Mouse (Mus musculus) heart, embryonic 15.5 days (tissue): ENCODE data around the gene Robo3. TPM values are rescaled to one million over a fixed set of nuclear protein-coding genes. Genes with fewer than 3 reads are reported as not detected.
A peak's percentile ranks its signal among the peaks of the same experiment; 100 is the strongest.

Source experiments
- ATAC-seq: fragments of 200-750 bp; cut with Nextera tagmentation; replicated peaks from 2 replicates; pipeline ENCODE4 v1.8.0; 2017; ENCODE audit warnings: low read depth, moderate TSS enrichment; ENCODE audit not compliant: insufficient number of reproducible peaks, insufficient read depth, low FRiP score
- H3K27ac ChIP-seq: fragments of 300-500 bp; sonication (generic); 2 replicates; pipeline ENCODE4 v1.5.1; 2015; ENCODE audit warnings: mild to moderate bottlenecking, inconsistent platforms
- H3K27me3 ChIP-seq: fragments of 300-500 bp; sonication (generic); 2 replicates; pipeline ENCODE4 v1.6.1; 2015; ENCODE audit warnings: inconsistent platforms
- H3K36me3 ChIP-seq: fragments of 300-500 bp; sonication (generic); 2 replicates; pipeline ENCODE4 v1.6.1; 2015; ENCODE audit warnings: mild to moderate bottlenecking, inconsistent platforms
- H3K4me1 ChIP-seq: fragments of 300-500 bp; sonication (generic); replicated peaks from 2 replicates; pipeline ENCODE4 v1.6.1; 2015; ENCODE audit warnings: inconsistent platforms
- H3K4me2 ChIP-seq: fragments of 300-500 bp; sonication (generic); 2 replicates; pipeline ENCODE4 v1.6.1; 2015; ENCODE audit warnings: inconsistent platforms, mild to moderate bottlenecking, moderate library complexity
- H3K4me3 ChIP-seq: fragments of 300-500 bp; sonication (generic); 2 replicates; pipeline ENCODE4 v1.5.1; 2015; ENCODE audit warnings: mild to moderate bottlenecking, inconsistent platforms
- H3K9ac ChIP-seq: fragments of 300-500 bp; sonication (generic); 2 replicates; pipeline ENCODE4 v1.6.1; 2015; ENCODE audit warnings: mild to moderate bottlenecking, inconsistent platforms
- H3K9me3 ChIP-seq: fragments of 300-500 bp; sonication (generic); replicated peaks from 2 replicates; pipeline ENCODE4 v1.6.1; 2016; ENCODE audit warnings: inconsistent platforms
- WGBS: fragments of 180-500 bp; shearing (Covaris S2); methylation state at CpG from one replicate; pipeline ENCODE4 v1.1.7; 2015; ENCODE audit warnings: mixed read lengths; 5-methylcytosine and 5-hydroxymethylcytosine counted together
- polyA plus RNA-seq: library from polyadenylated mRNA; unstranded; fragments of >200 nt; fragmentation: Nextera tagmentation; extraction: Ambion mirVana; gene quantifications from 2 replicates; pipeline ENCODE4 v1.2.1, GENCODE M21; 2015

Robo3 gene
- polyA plus RNA-seq, 1 experiment from 2014 or later = 0.11 TPM

DNA sequence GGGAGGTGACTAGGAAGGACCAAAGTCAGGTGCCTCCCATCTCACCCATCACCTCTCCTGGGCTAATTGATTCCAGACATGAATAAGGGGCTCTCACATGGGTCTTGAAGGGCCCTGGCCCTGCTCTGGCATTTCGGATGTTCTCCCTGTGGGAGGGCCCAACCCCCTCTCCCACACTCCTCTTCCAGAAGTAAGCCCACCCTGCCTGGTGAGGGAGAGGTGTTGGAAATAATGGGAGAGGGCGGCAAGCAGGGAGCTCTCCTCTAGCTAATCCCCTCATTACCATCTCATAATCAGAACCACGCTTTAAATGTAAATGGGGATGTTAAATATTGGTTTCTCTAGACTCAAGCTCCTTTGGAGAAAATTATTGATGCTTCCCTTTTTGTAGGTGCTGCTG is 21.9 kb upstream of the Robo3 start:
- WGBS = 35% methylated on average over 3 of the region's 3 CpGs
- peaks cover 13% of the 10 kb centered on the region for H3K4me1 ChIP-seq
- no peak overlapping the region for H3K27ac ChIP-seq
- H3K27me3 ChIP-seq = peaks cover 91% of the 10 kb centered on the region
- no peak for ATAC-seq
- H3K9ac ChIP-seq = no peak overlapping the region
- no peak overlapping the region for H3K4me3 ChIP-seq
- no peaks in the 10 kb centered on the region for H3K36me3 ChIP-seq
- no peaks in the 10 kb centered on the region for H3K9me3 ChIP-seq
- no peak overlapping the region for H3K4me2 ChIP-seq

DNA sequence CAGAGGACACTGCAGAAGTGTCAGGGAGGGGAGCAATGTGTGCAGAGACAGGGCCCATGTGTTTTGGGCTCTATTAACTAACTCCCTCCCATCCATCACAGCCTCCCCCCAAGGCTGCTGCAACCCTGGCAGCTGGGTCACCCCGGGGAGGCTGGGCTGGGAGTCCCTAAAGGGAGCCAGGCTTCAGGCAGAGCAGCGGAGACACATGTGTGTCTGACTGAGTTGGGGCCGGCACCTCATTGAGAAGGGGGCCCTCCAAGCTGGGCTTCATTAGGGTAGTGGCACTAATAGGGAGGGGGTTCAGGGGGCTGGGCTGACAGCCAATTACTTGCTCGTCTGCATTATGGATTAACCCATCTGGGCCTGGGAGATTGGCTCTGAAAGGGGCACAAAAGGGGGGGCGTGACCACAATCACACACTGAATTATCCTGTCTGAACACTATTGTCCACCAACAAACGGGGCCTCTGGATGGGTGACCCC is 21.0 kb upstream of the Robo3 start:
- ATAC-seq = no peak

DNA sequence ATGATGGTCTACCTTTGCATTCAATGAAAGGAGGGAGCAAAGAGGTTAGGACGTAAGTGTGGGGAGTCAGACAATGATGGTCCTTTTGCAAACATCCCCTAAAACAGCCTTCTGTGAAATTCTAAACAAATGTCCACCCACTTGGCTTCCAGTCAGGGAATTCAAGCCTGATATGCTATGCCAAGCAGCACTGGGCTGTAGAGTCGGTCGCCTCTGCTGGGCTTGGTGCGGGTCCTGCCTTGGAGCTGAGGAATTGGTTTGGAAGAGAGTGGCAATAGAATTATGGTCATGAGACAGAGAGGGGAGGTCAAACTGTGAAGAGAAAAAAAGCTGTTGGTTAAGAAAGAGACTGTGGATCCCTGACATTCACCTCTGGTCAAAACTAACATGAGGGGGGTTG is 20.3 kb upstream of the Robo3 start:
- Histone ChIP-seq H3K27me3 (peaks cover 75% of the 10 kb centered on the region), H3K4me2 (no peak overlapping the region), H3K9ac (no peak overlapping the region), H3K27ac (no peak overlapping the region), H3K36me3 (no peaks in the 10 kb centered on the region), H3K9me3 (no peaks in the 10 kb centered on the region), H3K4me3 (no peak overlapping the region), H3K4me1 (peaks cover 9% of the 10 kb centered on the region)
- ATAC-seq = no peak
- 32% methylated on average over 4 of the region's 4 CpGs for WGBS

More for the DNA sequence above, 21.0 kb upstream of the Robo3 start:
- WGBS = 15% methylated on average over 6 of the region's 6 CpGs
- H3K9me3 ChIP-seq = no peaks in the 10 kb centered on the region
- no peak overlapping the region for H3K4me3 ChIP-seq
- no peak overlapping the region for H3K27ac ChIP-seq
- peaks cover 9% of the 10 kb centered on the region for H3K4me1 ChIP-seq
- no peak overlapping the region for H3K4me2 ChIP-seq
- peaks cover 82% of the 10 kb centered on the region for H3K27me3 ChIP-seq
- no peak overlapping the region for H3K9ac ChIP-seq
- H3K36me3 ChIP-seq = no peaks in the 10 kb centered on the region

DNA sequence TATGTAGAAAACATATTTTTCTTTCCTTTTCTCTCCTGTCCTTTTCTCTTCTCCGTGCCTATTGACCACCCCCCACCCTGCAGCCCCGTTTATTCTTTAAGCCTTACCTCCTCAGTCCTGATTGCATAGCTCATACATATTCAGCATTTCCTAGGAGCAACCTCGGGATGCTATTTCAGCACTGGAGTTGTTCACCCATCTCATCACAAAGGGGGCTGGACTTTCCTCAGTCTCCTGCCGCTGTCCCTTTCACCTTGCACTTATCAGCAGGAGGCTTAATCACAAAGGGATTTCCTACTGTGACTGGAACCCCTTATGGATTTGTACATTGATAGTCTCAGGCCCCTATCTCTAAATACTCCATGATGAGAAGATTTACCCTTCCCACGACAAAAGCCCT is 19.4 kb upstream of the Robo3 start:
- H3K27me3 ChIP-seq = peaks cover 66% of the 10 kb centered on the region
- ATAC-seq = no peak
- no peak overlapping the region for H3K9ac ChIP-seq
- no peak overlapping the region for H3K27ac ChIP-seq
- no peaks in the 10 kb centered on the region for H3K36me3 ChIP-seq
- H3K4me1 ChIP-seq = peaks cover 9% of the 10 kb centered on the region
- WGBS = 2% methylated on average over 5 of the region's 5 CpGs
- no peak overlapping the region for H3K4me3 ChIP-seq
- no peak overlapping the region for H3K4me2 ChIP-seq
- H3K9me3 ChIP-seq = no peaks in the 10 kb centered on the region

DNA sequence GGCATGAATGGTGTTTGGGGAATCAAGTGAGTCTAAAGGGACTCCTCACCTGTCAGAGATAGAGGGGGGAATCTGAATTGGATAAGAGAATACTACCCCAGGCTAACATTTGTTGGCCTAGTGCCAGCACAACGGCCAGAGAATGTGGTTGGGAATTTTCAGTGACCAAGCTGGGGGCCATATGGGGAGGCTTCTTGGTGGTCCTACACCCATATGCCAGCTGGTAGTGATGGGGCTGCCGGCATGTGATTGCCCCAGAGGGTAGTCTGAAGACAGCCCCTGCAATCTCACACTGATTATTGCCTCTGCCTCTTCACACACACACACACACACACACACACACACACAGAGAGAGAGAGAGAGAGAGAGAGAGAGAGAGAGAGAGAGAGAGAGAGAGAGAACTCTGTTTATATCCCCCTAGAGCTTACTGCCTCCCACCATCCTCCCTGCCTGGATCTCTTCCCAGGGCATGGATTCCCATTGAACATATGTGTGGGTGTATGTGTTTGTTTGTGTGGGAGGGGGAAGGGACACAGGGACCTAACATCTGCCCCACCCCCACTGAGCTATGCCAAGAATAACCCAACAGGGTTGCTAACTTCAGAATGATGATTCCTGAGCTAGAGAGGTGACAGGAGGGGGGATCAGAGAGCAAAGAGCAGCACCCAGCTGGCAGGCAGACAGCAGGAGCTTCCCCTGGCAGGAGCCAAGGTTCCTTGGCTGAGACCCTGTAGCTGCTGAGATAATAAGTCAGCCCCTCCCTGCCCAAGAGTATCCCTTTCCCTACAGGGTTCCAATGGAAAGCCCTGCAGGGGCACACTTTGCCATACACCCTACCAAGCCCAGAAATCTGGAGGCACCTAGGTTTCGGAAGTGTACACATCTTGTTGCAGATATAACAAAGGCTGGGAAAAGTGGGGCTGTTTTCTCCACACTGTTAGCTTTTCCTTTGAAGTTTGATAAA is 5.0 kb upstream of the Robo3 start:
- Histone ChIP-seq H3K4me2 (no peak overlapping the region), H3K27ac (no peak overlapping the region), H3K9ac (no peak overlapping the region), H3K27me3 (peaks cover 31% of the 10 kb centered on the region), H3K36me3 (no peaks in the 10 kb centered on the region), H3K4me1 (peaks cover 13% of the 10 kb centered on the region), H3K4me3 (no peak overlapping the region), H3K9me3 (no peaks in the 10 kb centered on the region)
- no peak for ATAC-seq
- WGBS = 32% methylated on average over 3 of the region's 3 CpGs

DNA sequence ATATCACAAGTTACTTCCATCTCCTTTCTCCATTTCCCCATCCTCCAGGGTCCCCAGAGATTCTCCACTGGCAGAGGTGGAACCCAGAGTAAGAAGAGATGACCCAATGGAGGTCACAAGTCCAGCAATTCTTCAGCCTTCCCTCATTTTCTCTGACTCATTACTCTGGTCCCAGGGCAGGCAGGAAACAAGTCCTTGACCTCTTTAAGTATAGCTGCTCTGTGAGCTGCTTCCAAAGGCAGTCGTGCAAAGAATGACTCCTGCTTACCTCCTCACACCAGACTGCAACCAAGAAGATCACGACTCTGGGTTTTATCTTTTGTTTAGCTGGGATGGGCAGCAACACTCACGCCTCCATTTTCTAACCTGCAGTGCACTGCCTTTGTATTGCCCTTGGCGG is 2.6 kb upstream of the Robo3 start:
- Histone ChIP-seq H3K9ac (no peak overlapping the region), H3K27ac (no peak overlapping the region), H3K4me1 (peaks cover 25% of the 10 kb centered on the region), H3K27me3 (peaks cover 56% of the 10 kb centered on the region), H3K36me3 (no peaks in the 10 kb centered on the region), H3K9me3 (no peaks in the 10 kb centered on the region), H3K4me3 (no peak overlapping the region), H3K4me2 (no peak overlapping the region)
- 9% methylated on average over 4 of the region's 4 CpGs for WGBS
- ATAC-seq = no peak

DNA sequence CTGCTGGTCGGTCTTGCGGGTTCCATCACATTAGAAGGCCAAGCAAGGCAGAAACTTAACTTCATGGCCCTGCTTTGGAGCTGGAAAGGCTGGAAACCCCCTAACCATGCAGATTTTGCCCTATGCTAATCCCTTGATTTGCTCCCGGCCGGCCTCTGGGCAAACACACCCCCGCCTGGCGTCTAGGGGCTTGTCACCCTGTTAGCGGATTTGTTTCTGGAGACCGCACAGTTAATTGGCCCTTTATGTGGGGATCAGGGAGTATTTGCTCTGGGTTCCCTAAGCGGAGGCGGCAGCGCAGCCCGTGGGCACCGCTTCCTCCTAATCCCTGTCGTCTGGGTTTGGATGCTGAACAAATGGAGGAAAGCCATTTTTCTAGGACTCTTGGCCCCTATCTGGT is 1.9 kb upstream of the Robo3 start:
- Histone ChIP-seq H3K4me3 (no peak overlapping the region), H3K27me3 (peaks cover 61% of the 10 kb centered on the region), H3K4me2 (no peak overlapping the region), H3K27ac (no peak overlapping the region), H3K36me3 (no peaks in the 10 kb centered on the region), H3K9ac (no peak overlapping the region), H3K9me3 (no peaks in the 10 kb centered on the region), H3K4me1 (peaks cover 25% of the 10 kb centered on the region)
- WGBS = 2% methylated on average over 14 of the region's 14 CpGs
- no peak for ATAC-seq

DNA sequence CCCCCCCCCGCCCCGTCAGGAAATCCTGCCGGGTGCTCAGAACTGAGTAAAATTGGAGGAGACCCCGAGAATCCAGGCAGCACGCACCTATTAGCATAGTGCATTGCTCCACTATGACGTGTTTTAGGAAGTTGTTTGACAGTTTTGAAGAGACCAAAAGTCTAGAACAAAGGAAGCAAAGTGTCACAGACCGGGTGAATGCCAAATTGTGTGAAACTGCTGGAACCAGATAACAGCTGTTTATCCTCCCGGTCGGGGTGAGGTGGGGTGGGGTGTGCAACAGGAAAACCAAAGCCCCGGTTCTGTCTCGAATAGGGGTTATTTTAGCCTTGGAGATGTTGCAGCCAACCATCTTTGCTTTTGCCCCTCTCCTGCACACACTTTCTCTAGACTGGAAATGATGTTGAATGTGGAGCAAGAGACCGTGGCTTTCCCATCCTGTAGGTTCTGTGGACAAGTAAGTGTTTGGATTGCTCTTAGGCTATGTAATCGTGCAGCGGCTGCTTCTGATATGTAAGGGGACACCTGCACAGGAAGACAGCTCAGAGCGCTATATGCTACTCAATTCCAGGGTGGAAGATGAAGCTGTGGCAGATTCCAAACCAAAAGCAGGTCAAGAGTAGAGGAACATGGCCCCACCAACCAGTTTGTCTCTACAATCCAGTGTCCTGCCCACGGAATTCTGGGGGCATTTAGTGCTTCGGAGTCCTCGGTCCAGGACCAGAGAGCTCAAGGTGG is 946 bp upstream of the Robo3 start:
- no peak overlapping the region for H3K9ac ChIP-seq

DNA sequence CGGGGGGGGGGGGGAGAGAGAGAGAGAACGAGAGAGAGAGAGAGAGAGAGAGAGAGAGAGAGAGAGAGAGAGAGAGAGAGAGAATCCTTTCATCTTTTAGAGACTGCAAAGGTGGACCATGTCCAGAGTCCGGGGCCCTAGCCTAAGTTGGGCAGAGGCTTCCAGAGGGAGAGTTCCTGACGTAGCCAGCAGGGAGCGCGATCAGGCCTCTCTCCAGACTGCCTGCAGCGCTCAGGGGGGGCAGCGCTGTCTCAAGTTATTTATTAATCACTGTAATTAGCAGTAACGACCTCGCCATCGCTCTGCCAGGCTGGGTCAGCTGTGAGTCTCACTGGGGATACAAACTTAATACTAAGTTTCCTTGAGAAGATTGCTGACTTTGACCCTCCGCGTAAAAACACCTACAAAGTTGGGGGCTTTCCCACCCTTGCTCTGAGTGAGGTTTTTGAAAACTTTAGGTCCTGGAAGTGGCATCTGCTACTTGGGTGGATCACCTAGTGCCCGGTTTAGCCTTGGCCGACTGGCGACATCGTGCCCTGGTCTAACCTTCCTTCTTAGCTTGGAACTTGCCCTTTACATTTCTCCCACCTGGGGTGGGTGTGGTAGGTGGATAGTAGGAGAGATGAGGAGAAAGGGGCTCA is 900 bp downstream of the Robo3 start:
- no peak for ATAC-seq
- 2% methylated on average over 16 of the region's 17 CpGs for WGBS
- no peaks in the 10 kb centered on the region for H3K9me3 ChIP-seq

More for the DNA sequence above, 946 bp upstream of the Robo3 start:
- Histone ChIP-seq H3K27ac (no peak overlapping the region), H3K36me3 (no peaks in the 10 kb centered on the region), H3K4me2 (peak overlapping the region; percentile 65), H3K4me3 (peak overlapping the region; percentile 13; the same call in 1 of the 2 replicates), H3K9me3 (no peaks in the 10 kb centered on the region), H3K4me1 (peaks cover 25% of the 10 kb centered on the region), H3K27me3 (peaks cover 70% of the 10 kb centered on the region)
- 2% methylated on average over 18 of the region's 18 CpGs for WGBS
- ATAC-seq = no peak

DNA sequence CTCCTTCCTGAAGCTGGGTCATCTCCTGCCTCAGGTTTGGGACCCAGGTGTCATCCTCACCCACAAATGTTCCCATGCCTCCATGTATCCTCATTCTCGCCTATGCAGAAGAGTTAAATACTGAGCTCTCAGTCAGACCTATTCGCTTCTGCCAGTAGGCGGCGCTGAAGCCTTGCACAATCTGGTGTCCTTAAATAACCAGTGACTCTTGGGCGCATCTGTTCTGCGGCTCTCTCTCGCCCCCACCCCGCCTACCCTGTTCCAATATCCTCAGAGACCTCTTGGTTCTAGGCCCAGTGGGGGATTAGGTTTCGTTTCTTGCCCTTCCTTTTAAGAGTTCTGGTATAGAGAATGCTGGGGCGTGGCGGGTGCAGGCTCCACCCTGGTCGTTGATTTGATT is 2.5 kb downstream of the Robo3 start:
- Histone ChIP-seq H3K4me3 (peak overlapping the region; percentile 17), H3K9ac (no peak overlapping the region), H3K9me3 (no peaks in the 10 kb centered on the region), H3K4me1 (peaks cover 21% of the 10 kb centered on the region), H3K27me3 (peaks cover 83% of the 10 kb centered on the region), H3K36me3 (no peaks in the 10 kb centered on the region), H3K4me2 (peak overlapping the region; percentile 50), H3K27ac (no peak overlapping the region)
- 3% methylated on average over 12 of the region's 12 CpGs for WGBS
- 0 out of 2 replicates have a peak, but pooled peaks have one; percentile 33 for ATAC-seq

More for the DNA sequence above, 900 bp downstream of the Robo3 start:
- Histone ChIP-seq H3K27me3 (peaks cover 87% of the 10 kb centered on the region), H3K4me2 (peak overlapping the region; percentile 65; the same call in 1 of the 2 replicates), H3K36me3 (no peaks in the 10 kb centered on the region), H3K27ac (no peak overlapping the region), H3K4me1 (peaks cover 21% of the 10 kb centered on the region), H3K4me3 (peak overlapping the region; percentile 41), H3K9ac (no peak overlapping the region)

DNA sequence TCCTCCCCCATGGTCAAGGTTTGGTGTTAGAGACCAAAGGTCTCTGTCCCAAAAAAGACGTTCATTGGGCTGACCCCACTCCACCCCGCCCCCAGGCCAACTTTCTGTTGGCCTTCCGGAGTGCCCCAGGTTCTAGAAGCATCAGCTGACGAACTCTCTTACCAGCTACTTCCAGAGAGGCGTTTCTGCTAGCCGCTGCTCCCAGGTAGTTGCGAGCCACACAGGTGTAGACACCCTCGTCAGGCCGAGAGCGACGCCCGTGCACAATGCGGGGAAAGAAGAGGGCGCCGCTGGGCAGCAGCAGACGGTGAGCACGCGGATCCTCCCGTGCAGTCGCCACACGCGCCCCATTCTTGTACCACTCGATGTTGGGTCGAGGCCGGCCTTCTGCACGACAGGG is 3.7 kb downstream of the Robo3 start:
- 17% methylated on average over 26 of the region's 26 CpGs for WGBS

More for the DNA sequence above, 3.7 kb downstream of the Robo3 start:
- no peak overlapping the region for H3K4me3 ChIP-seq
- ATAC-seq = no peak
- H3K9ac ChIP-seq = no peak overlapping the region
- no peak overlapping the region for H3K27ac ChIP-seq
- peaks cover 21% of the 10 kb centered on the region for H3K4me1 ChIP-seq
- no peak overlapping the region for H3K4me2 ChIP-seq
- H3K27me3 ChIP-seq = peaks cover 70% of the 10 kb centered on the region
- H3K36me3 ChIP-seq = no peaks in the 10 kb centered on the region
- H3K9me3 ChIP-seq = no peaks in the 10 kb centered on the region
